In genomic region chrX:162871734-162872517, GRCm38 (mm10) we compare ENCODE assay signal across 8 mouse cellular contexts. TPM values are rescaled to one million over a fixed set of nuclear protein-coding genes. Genes with fewer than 3 reads are reported as not detected.
DNase-seq lines count a peak whose midpoint lies in the region; ATAC-seq and TF ChIP-seq lines count a peak whose summit lies in the region.

No protein-coding gene starts in this region.

- no peaks in the 10 kb centered on the region for H3K9me3 ChIP-seq in lung, embryonic 14.5 days (ENCODE audit: low read depth, low read length)

- peaks cover 24% of the 10 kb centered on the region; the same call in 1 of the 2 replicates for H3K36me3 ChIP-seq in lung, embryonic 14.5 days (ENCODE audit: insufficient read depth)

- H3K9ac ChIP-seq in lung, embryonic 14.5 days = no peak overlapping the region

- peak; percentile 50 for DNase-seq in CD4-positive, CD25-positive, alpha-beta regulatory T cell, adult 2 months (ENCODE audit: low read depth, low spot score)
- DNase-seq in kidney, postnatal 4 days = peak; percentile 26 to 37
- no peak for DNase-seq in kidney, adult 9 months
- DNase-seq in MN1 (ENCODE audit: low spot score) = peak; percentile 26
- peak; percentile 8 for DNase-seq in embryo, embryonic 9.5 days (ENCODE audit: extremely low spot score)
- DNase-seq in lung, embryonic 14.5 days = peak; percentile 44
- DNase-seq in thymus, postnatal 14 days = peak; percentile 21

- no peak overlapping the region for H3K4me3 ChIP-seq in lung, embryonic 14.5 days (ENCODE audit: low read depth, low read length)

- no peak for ATAC-seq in CD4-positive, CD25-positive, alpha-beta regulatory T cell, adult 4 months
- no peak for ATAC-seq in lung, embryonic 14.5 days (ENCODE audit: insufficient read depth)

- no peaks in the 10 kb centered on the region for H3K4me1 ChIP-seq in lung, embryonic 14.5 days (ENCODE audit: insufficient read depth)

- H3K27ac ChIP-seq in lung, embryonic 14.5 days (ENCODE audit: low read depth) = no peak overlapping the region

- H3K27me3 ChIP-seq in lung, embryonic 14.5 days (ENCODE audit: insufficient read depth, low read length) = no peaks in the 10 kb centered on the region

- TF ChIP-seq CTCF in lung, embryonic 14.5 days (IDR thresholded peaks at IDR 0.05; ENCODE audit: low read depth) = peak; percentile 72

- H3K4me2 ChIP-seq in lung, embryonic 14.5 days = no peak overlapping the region

- 45% methylated on average over 4 of the region's 4 CpGs for WGBS in lung, embryonic 14.5 days

RNA-seq across cellular contexts. Expression of gene Syap1, which starts 16.3 kb away (rescaled TPM):
- polyA plus RNA-seq in CD4-positive, CD25-positive, alpha-beta regulatory T cell, adult 4 months (2017; shearing (Covaris generic)) = 10 to 100 TPM; 10.0 to 12.9 TPM
- polyA plus RNA-seq in lung, embryonic 14.5 days (2014; fragmentation: Nextera tagmentation; extraction: Ambion mirVana) = 45.9 and 48.9 TPM in 2 replicates

RNA-seq across cellular contexts. Expression of gene Ctps2, which starts 29.1 kb away (rescaled TPM):
- 100 to 1,000 TPM; 208 to 219 TPM for polyA plus RNA-seq in CD4-positive, CD25-positive, alpha-beta regulatory T cell, adult 4 months (2017; shearing (Covaris generic))
- 93.0 and 94.7 TPM in 2 replicates for polyA plus RNA-seq in lung, embryonic 14.5 days (2014; fragmentation: Nextera tagmentation; extraction: Ambion mirVana)

RNA-seq across cellular contexts. Expression of gene Txlng, which starts 42.7 kb away (rescaled TPM):
- polyA plus RNA-seq in CD4-positive, CD25-positive, alpha-beta regulatory T cell, adult 4 months (2017; shearing (Covaris generic)) = 10 to 100 TPM; 22.4 to 22.7 TPM
- 13.4 and 14.0 TPM in 2 replicates for polyA plus RNA-seq in lung, embryonic 14.5 days (2014; fragmentation: Nextera tagmentation; extraction: Ambion mirVana)
